ENCODE assay signal across 8 mouse cellular contexts in the genomic region with DNA sequence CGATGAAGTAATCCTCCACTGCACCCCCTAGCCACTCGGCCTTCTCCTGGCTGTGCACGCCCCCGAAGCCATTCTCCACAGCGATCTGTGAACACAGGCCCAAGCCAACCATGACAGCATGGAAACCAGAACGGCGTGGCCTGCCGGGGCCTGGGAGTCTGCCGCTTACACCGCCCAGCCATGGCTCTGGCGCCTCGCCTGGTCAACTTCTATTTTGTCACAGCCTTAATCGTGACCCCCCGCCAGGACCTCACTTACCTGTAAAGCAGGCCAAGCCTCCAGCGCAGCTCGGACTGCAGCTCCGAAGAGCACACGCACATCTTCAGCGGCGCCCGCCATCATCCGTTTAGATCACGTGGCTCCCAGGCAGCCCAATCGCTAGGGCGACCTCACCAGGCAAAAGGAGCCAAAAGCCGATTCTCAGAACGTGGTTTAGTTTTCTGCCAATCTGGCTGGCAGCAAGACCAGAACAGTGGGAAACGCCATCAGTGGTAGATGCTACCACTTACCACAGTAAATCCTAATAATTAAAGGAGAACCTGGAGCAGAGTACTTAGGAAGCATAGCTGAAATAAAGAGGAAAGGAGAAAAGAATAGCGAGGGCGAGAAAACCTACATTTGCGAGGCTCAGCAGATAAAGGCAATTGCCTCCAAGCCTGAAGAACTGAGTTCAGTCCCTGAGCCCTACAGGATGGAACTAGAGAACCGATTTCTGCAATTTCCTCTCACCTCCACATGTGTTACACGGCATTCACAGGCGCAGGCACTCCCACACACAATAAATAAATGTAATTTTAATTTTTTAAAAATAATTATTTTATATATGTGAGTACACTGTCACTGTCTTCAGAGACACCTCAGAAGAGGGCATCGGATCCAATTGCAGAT. TPM values are rescaled to one million over a fixed set of nuclear protein-coding genes. Genes with fewer than 3 reads are reported as not detected.
DNase-seq lines count a peak whose midpoint lies in the region; ATAC-seq and TF ChIP-seq lines count a peak whose summit lies in the region.

A gene (minus strand): TSS at position 373 of the 888 bp plus-strand sequence.

- H3K4me1 ChIP-seq in bone marrow macrophage, adult 2 months (ENCODE audit: control insufficient read depth, insufficient read depth, low read length), result peaks cover 4% of the 10 kb centered on the region; the same call in 1 of the 2 replicates
- no peaks in the 10 kb centered on the region; the same call in 1 of the 2 replicates for H3K4me1 ChIP-seq in embryonic fibroblast, embryonic 13.5 days (ENCODE audit: control insufficient read depth, insufficient read depth, low read length)
- no peaks in the 10 kb centered on the region for H3K4me1 ChIP-seq in kidney, embryonic 14.5 days (ENCODE audit: control insufficient read depth, insufficient read depth, low read length)
- peaks cover 2% of the 10 kb centered on the region; the same call in 1 of the 2 replicates for H3K4me1 ChIP-seq in limb, embryonic 15.5 days

- H3K27ac ChIP-seq in bone marrow macrophage, adult 2 months (ENCODE audit: insufficient read depth, low read depth, low read length), result peak within 1 kb of the TSS; percentile 47
- 0 out of 2 replicates have a peak within 1 kb of the TSS, but pooled peaks have one; percentile 8 for H3K27ac ChIP-seq in embryonic fibroblast, embryonic 13.5 days (ENCODE audit: insufficient read depth, low read length)
- H3K27ac ChIP-seq in kidney, embryonic 14.5 days (ENCODE audit: low read depth, low read length), result peak within 1 kb of the TSS; percentile 26; the same call in 1 of the 2 replicates
- peak within 1 kb of the TSS; percentile 69 for H3K27ac ChIP-seq in limb, embryonic 15.5 days

- H3K27me3 ChIP-seq in kidney, embryonic 14.5 days (ENCODE audit: control insufficient read depth, insufficient read depth, low read length), result no peaks in the 10 kb centered on the region
- H3K27me3 ChIP-seq in limb, embryonic 15.5 days, result no peaks in the 10 kb centered on the region

- H3K4me2 ChIP-seq in kidney, embryonic 14.5 days (replicated peaks; ENCODE audit: low read depth, low read length), result peak within 1 kb of the TSS; percentile 36
- H3K4me2 ChIP-seq in limb, embryonic 15.5 days, result peak within 1 kb of the TSS; percentile 41

- WGBS in kidney, embryonic 14.5 days, result 38% methylated on average over 35 of the region's 35 CpGs
- 31% methylated on average over 35 of the region's 35 CpGs for WGBS in limb, embryonic 15.5 days

- H3K36me3 ChIP-seq in kidney, embryonic 14.5 days (ENCODE audit: control insufficient read depth, insufficient read depth, low read length), result no peaks in the 10 kb centered on the region
- no peaks in the 10 kb centered on the region for H3K36me3 ChIP-seq in limb, embryonic 15.5 days

- DNase-seq in B cell, adult 2 months, result peak; percentile 71 to 72
- DNase-seq in heart, adult 9 months (ENCODE audit: low spot score in 2 of 2), result peak; percentile 60 to 73
- DNase-seq in spleen, postnatal 4 days (ENCODE audit: low spot score in 2 of 2), result peak; percentile 58 to 78

- H3K9ac ChIP-seq in kidney, embryonic 14.5 days (ENCODE audit: low read depth, low read length), result peak within 1 kb of the TSS; percentile 62
- H3K9ac ChIP-seq in limb, embryonic 15.5 days, result peak within 1 kb of the TSS; percentile 50

- no peak for TF ChIP-seq CTCF in bone marrow macrophage, adult 2 months (IDR thresholded peaks at IDR 0.05; ENCODE audit: low read depth, low read length)
- TF ChIP-seq CTCF in embryonic fibroblast, embryonic 13.5 days (IDR thresholded peaks at IDR 0.05; ENCODE audit: borderline replicate concordance, insufficient read depth, low read length), result no peak

- no peaks in the 10 kb centered on the region for H3K9me3 ChIP-seq in kidney, embryonic 14.5 days (ENCODE audit: control insufficient read depth, low read length)
- no peaks in the 10 kb centered on the region for H3K9me3 ChIP-seq in limb, embryonic 15.5 days

- H3K4me3 ChIP-seq in bone marrow macrophage, adult 2 months (ENCODE audit: insufficient read depth, low read length), result peak within 1 kb of the TSS; percentile 100
- H3K4me3 ChIP-seq in embryonic fibroblast, embryonic 13.5 days (ENCODE audit: insufficient read depth, low read length), result peak within 1 kb of the TSS; percentile 77
- peak within 1 kb of the TSS; percentile 63 for H3K4me3 ChIP-seq in kidney, embryonic 14.5 days (ENCODE audit: low read length)
- peak within 1 kb of the TSS; percentile 59 for H3K4me3 ChIP-seq in limb, embryonic 15.5 days

- TF ChIP-seq POLR2A in bone marrow macrophage, adult 2 months (IDR thresholded peaks at IDR 0.05; ENCODE audit: borderline replicate concordance, low read depth, low read length), result no peak
- peak; percentile 68 for TF ChIP-seq POLR2A in embryonic fibroblast, embryonic 13.5 days (IDR thresholded peaks at IDR 0.05; ENCODE audit: low read depth, low read length)

- peak; percentile 95 for ATAC-seq in kidney, embryonic 14.5 days (ENCODE audit: low FRiP score, low TSS enrichment)
- peak; percentile 69; the same call in 1 of the 2 replicates for ATAC-seq in limb, embryonic 15.5 days (ENCODE audit: insufficient number of reproducible peaks, low FRiP score, low TSS enrichment, low read depth)
- ATAC-seq in monocyte, adult 5-6 weeks (replicated peaks; ENCODE audit: insufficient number of reproducible peaks, low FRiP score, low TSS enrichment, poor library complexity, severe bottlenecking), result peak; percentile 95

RNA-seq across cellular contexts. Expression of the gene that starts here (rescaled TPM):
- polyA plus RNA-seq in bone marrow macrophage, adult 2 months (2012; ENCODE audit: insufficient read depth, insufficient read length, missing spikeins), result 10.4 and 11.5 TPM in 2 replicates
- 25.2 and 29.9 TPM in 2 replicates for polyA plus RNA-seq in embryonic fibroblast, embryonic 13.5 days (2011; ENCODE audit: insufficient read length, low read depth, missing spikeins)
- polyA plus RNA-seq in kidney, embryonic 14.5 days (2014; fragmentation: Nextera tagmentation; extraction: Ambion mirVana), result 42.0 and 46.1 TPM in 2 replicates
- 34.4 and 35.8 TPM in 2 replicates for polyA plus RNA-seq in limb, embryonic 15.5 days (2015; fragmentation: Nextera tagmentation; extraction: Ambion mirVana)
- 12.3 to 26.1 TPM (median 14.5 TPM) in 3 replicates for total RNA-seq in monocyte, adult 5-6 weeks (2017)

Comparison
In these comparisons a context has a peak if more than half of its experiments do, and no peak if none do; other contexts are left out.
1. Peak in every context shown above with its lines: DNase-seq, ATAC-seq, H3K4me3 ChIP-seq and H3K27ac ChIP-seq.
2. H3K27ac ChIP-seq: peak in every context shown above with its lines; median percentile 69 in limb, embryonic 15.5 days; 47 in bone marrow macrophage, adult 2 months; 26 in kidney, embryonic 14.5 days; 8 in embryonic fibroblast, embryonic 13.5 days.